Mouse (Mus musculus): ENCODE measurements around the gene Lrrc56.

Lrrc56 gene

DNA sequence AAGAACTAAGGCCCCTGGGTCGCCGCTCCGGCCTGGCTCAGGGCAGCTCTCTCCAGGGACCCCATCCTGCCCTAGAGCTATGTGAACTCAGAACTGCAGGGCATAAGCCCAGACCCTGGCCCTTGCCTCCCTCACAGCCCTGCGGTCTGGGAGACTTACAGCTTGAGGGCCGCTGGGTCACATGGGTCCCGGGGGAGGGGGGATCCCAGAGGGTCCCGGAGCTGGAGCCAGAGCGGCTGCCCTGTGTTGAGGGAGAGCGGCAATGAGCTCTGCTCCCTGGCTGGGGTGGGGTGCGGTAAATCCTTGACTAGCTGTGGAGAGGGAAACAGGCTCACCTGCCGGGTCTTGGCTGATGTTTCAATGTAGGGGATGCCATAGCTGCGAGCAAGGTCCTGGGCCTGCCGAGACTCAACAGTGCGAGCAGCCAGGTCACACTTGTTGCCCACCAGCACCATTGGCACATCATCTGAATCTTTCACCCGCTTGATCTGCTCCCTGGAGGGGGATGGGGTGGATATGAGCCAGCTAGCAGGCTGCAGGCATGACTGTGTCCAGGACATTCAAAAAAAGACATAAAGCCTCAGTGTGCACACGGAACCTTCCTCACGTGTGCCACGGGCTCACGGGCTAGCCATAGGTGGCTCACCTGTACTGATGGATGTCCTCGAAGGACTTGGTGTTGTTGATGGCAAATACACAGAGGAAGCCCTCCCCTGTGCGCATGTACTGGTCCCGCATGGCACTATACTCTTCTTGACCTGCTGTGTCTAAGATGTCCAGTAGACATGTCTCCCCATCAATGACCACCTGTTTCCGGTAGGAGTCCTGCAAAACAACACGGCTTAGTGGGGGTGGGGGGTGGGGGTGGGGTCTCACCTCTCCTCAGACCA, 1.9 kb upstream of the Lrrc56 start:
- DNase-seq (ENCODE audit: extremely low read depth, insufficient read length, low spot score): peak; percentile 95

DNA sequence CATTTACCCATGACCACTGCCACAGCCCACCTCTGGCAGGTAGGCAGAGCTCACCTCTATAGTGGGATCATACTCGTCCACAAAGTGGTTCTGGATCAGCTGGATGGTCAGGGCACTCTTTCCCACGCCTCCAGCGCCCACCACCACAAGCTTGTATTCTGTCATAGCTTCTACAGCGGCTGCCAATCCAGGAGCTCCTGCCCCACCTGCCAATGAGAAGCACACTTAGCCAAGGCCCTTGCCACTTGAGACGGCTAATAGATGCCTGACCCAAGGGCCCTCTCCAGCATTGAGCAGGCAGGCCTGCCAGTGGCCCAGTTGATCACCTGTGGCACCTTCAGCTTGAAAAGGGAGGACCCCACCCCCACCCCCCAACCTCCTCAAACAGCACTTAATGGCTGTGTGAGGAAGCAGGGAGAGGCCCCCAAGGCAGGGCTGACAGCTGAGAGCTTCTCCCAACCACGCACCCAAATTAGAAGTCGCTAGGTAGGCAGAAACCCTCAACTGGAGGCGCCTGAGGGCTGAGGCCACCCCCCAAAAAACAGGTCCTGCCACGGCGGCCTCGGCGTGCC, 1.1 kb upstream of the Lrrc56 start:
- DNase-seq (ENCODE audit: extremely low read depth, insufficient read length, low spot score): peak; percentile 86

DNA sequence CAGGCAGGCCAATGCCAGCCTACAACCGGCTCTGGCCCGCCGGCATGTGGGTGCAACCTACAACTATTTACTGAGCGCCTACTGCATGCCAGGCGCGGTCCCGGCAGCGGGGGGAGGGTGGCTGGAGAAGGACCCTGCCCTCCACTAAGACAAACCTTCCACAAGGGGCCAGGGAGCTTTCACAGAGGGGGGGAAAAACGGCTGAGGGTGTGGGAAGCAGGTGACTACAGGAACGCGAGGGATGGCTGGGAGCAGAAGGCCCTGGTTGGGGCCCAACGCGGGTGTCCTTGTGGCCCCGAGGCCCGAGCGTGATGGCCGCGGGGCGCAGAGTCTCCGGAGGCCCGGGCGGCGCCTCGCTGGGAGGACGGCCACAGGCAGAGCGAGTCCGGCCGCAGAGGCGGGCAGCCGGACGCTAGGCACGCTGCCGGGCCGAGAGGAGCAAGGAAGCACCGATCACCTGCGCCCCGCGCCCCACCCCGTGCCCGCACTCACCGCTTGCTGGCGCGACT, 555 bp upstream of the Lrrc56 start:
- peak; percentile 72 for DNase-seq (ENCODE audit: extremely low read depth, insufficient read length, low spot score)

DNA sequence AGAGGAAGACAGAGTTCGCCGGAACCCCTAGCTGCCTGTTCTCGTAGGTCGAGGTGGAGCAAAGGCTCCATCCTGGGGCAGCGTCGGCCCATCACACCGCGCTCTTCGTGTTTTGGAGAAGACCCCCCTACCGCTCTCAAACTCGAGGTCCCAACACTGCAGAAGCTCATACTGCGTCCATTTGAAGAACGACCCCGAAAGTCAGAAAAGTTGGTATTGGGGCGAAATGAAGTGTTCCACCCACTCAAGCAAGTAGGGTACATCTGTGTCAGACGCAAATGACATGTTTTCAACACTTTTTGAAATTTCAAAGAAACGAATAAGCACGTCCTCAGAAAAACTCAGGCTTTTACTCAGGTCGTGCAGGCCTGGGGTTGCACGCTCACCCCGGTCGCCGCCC, 452 bp downstream of the Lrrc56 start:
- no peak for DNase-seq (ENCODE audit: extremely low read depth, insufficient read length, low spot score)

DNA sequence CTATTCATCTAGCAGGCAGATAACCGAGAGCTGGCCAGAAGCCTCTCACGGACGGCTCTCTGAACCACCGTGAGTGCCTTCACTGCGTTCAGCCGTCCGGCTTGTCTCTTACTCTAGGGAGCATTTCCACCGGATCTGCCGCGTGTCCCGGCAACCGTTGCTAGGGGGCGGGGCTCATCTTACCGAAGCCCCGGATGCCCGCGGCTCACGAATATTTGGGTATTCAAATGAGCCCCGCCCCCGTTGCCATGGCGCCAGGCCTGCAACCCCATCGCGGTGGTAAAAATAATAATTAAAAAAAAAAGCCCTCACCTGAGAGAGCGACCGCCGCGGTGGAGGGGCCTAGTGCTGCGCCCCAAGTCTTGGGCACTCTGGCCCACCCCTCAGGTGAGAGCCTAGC, 873 bp downstream of the Lrrc56 start:
- peak; percentile 77 for DNase-seq (ENCODE audit: extremely low read depth, insufficient read length, low spot score)

DNA sequence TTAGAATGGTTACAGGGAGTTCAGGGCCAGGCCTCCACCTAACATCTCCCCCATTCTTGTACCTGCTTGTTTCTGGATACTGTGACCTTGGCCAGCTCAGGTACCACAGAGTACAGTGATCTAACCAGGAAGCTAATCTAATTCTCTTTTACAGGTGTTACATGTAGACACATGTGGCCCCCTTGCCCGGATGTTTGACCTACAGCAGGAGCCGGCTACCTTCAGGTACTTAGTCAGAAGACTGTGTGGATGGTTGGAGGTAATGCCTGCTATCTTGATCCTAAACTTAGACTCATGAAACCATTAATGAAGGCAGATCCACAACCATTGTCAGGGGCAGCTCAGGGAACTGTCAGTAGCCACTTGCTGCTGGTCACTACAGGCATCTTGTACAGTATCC, 1.8 kb downstream of the Lrrc56 start:
- DNase-seq (ENCODE audit: extremely low read depth, insufficient read length, low spot score): no peak

DNA sequence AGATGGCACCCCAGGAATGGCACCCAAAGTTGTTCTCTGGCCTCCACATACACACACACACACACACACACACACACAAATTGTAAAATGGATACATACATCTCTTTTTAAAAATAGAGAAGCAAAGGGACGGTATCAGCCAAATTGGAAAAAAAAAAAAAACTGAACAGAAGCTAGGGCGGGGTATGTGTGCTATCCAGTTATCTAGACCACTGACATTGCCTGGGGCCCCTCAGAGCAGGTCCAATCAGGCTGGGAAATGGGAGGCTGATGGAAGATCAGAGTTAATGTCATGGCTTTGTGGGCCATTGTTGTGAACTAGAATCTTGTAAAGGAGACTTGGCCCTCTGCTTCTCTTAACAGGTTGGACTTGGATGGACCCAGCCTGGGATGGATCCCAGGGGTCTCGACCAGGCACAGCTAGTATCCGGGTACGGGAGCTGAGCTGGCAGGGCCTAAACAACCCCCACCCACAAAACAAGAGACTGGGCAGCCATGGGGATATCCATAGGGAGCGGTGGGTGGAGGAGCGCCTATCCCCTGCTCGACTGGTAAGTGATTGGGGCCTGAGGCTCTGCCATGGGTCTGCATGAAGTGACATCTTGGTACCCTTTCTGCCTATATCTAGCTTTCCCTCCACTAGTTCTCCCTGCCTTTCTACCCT, 2.8 kb downstream of the Lrrc56 start:
- no peak for DNase-seq (ENCODE audit: extremely low read depth, insufficient read length, low spot score)

DNA sequence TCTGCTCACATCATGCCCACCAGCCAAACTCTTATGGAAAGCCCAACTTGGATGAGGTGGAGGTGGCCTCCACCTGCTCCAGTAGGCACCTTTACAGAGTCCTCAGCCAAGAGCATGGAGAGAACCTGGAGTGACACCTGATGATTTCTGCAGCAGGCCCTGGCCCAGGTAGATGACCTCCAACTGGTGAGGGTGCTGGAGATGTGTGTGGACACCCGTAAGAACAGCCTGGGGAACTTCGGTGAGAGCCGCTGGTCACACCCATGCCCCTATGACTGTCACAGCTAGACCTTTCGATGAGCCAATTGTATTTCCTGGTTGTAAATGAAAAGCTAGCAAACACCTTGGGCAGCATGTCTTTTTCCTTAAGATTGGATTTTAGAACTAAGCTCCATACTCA, 4.2 kb downstream of the Lrrc56 start:
- no peak for DNase-seq (ENCODE audit: extremely low read depth, insufficient read length, low spot score)

DNA sequence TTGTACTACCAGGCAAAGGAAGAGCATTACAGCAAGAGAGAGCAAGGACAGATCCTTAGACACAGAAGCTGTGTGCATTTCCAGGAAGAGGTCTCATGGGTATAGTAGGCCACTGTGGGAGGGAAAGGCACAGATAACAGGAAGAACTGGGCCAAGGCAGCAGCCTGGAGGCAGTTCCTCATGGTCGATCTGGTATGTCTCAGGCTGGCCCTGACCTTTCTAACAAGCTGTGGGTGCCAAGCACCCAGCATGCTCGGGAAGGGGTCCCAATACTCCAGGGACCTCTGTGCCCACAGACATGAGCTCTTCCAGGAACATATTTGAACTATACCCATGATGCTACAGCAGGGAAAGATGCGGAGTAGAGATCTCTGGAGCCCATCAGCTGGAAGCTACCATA, 10.6 kb downstream of the Lrrc56 start:
- no peak for DNase-seq (ENCODE audit: extremely low read depth, insufficient read length, low spot score)

DNA sequence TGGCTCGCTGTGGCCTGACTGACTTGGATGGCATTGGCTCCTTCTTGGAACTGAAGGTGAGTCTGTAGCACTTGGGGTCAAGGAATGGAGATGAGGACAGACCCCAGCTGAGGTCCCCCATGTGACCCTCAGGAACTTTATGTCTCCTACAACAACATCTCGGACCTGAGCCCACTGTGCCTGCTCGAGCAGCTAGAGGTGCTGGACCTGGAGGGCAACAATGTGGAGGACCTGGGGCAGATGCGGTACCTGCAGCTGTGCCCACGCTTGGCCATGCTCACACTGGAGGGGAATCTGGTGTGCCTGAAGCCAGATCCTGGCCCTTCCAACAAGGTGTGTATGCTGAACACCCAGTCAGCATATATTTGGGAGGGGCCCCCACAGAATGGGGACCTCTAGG, 11.5 kb downstream of the Lrrc56 start:
- no peak for DNase-seq (ENCODE audit: extremely low read depth, insufficient read length, low spot score)

DNA sequence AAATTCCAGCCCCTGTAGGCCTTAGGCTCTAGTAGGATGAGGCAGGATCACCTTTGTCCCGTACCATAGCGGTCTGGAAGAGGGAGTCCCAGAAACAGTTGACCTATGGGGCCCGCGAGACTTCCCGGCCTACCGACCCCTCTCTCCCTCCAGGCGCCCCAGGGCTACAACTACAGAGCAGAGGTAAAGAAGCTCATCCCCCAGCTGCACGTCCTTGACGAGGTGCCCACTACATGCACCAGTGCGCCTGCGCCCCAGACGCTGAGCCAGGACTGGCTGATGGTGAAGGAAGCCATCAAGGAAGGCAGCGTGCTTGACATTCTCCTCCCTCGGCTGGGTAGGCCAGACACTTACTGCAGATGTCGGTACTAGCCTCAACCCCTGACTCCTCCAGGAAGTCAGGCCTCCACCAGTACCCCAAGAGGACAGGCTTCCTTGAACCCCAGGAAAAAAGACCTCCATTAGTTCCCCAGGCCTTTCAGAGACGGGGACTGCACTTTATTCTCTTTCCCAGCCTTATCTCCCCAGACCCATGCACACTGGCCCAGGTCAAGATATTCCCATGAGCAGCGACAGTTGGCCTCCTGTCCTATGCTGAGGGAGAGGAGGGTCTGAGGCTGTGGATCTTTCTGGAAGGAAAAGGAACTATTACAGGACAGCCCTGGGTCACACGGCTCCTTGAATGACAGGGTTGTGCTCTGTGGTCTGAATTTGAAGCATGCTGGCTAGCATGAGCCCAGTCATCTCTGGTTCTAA, 12.4 kb downstream of the Lrrc56 start:
- DNase-seq (ENCODE audit: extremely low read depth, insufficient read length, low spot score): no peak

DNA sequence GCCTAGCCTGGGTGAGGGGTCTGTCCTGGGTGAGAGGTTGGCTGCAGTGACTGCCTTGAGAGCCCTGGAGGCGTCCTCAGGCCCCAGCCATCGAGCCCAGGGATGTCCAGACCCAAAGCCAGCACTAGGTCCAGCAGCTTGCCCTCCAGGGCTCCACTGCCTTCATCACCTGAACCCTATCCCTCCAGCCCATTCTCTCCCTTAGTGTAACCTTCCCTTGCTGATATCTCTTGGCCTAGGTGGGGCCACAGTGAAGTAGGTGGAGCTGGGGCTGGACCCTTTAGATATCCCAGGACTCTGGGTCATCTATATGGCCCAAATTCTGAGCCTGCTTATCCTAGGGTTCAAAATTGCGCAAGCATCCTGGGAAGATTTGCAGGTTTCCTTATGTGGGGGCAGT, 15.6 kb downstream of the Lrrc56 start:
- DNase-seq (ENCODE audit: extremely low read depth, insufficient read length, low spot score): no peak

DNA sequence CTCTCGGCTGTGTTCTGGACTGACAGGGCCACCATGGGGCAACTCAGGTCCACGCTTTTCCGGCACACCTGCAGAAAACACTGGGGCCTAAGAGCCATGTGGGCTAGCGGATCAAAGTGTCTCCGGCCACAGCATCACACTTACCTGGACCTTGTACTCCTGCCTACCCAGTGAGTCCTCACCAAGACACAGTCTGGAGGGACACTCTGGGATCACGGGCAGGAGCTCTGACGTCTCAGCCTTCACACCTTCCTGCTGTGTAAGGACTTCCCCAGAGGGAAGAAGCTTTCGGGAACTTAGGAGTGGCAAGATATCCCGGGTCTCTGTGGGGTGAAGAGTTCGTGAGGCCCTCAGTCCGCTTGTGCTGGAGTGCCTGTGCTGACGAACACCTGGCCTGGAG, 16.2 kb downstream of the Lrrc56 start:
- DNase-seq (ENCODE audit: extremely low read depth, insufficient read length, low spot score): no peak

DNA sequence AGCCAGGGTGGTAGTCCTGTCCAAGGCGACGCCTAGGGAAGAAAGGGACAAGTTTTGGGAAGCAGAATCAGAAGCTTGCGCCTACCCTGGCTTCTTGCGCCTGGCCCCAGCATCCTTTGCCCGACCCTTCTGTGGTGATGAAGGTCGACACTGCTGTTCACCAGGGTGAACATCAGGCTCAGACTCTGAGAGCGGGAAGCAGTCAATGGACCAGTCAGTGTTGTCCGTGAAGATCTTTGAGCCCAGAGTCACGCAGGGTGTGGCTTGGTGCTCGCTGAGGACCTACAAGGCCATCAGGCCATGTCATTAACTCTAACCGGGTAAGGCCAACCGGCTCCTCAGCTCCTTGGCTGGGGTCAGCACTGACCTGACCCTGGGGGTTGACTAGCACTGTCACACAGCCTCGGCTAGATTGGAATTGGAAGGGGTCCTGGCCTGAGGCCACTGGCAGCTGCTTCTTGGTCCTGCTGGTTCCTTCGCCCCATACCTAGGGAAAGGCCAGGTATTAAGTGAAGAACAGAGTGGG, 16.7 kb downstream of the Lrrc56 start:
- DNase-seq (ENCODE audit: extremely low read depth, insufficient read length, low spot score): no peak

DNA sequence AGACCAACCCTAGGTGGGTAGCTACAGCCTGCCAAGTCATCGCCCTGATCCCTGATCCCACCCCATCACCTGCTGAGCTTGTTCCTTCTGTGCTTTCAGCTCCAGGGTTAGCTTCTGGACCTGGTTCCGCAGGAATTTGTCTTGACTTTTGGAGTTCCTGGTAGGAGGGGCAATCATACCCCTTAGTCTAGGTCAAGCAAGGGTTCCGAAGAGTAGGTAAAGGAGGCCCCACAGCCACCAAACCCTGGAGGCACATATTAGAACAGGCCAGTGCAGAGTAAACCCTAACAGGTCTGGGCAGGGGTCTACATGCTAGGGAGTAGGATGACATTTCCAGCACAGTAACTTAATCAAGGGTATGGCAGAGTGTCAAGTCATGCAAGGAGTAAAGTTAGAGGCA, 19.2 kb downstream of the Lrrc56 start:
- no peak for DNase-seq (ENCODE audit: extremely low read depth, insufficient read length, low spot score)

DNA sequence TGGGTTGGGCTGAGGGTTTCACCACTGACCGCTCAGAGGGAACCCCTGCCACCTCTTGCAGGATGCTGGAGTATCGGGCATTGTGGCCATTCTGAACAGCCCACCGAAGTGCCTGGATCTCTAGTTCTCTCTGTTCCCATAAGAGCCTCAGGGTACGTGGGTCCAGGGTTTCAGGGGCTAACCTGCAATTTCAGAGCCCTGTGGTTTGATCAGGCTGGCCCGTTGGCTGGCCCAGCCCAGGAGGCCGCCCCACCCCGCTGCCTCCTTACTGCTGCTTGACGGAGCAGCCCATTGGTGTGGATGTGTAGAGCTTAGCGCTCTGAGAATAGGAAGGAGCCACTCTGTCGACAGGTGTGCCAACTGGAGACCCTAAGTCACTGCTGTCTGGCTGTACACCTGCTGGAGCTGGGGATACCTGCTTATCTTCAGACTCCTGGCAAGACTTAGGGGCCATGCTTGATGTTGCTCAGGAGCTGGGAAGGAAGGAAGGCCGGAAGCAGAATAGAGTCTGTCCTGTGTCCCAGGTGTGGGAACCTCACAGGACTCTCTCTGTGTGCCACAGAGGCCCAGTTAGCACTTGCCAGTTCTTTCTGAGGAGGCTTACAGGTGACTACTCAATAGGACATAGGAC, 19.8 kb downstream of the Lrrc56 start, which contains the start of gene Lmntd2:
Gene Lmntd2 (minus strand): TSS at position 476 of the 631 bp plus-strand sequence.
- DNase-seq (ENCODE audit: extremely low read depth, insufficient read length, low spot score): no peak

DNA sequence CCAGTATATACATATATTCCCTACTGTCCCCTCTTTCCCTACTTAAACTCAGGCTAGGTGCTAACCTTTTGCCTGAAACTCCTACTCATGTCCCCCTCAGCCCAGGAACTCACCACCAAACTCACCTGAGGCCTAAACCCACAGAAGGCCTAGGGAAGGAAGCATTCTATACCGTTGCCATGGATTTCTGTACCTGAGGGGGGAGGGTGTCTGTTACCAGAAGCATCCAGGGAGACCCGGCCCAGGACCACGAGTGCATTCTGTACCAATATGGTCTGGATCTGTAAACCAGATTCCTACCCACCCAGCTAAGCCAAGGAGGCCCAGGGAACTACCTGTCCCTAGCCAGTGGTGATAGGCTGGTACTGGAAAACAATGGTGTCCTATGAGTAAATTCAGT, 20.4 kb downstream of the Lrrc56 start:
- no peak for DNase-seq (ENCODE audit: extremely low read depth, insufficient read length, low spot score)

DNA sequence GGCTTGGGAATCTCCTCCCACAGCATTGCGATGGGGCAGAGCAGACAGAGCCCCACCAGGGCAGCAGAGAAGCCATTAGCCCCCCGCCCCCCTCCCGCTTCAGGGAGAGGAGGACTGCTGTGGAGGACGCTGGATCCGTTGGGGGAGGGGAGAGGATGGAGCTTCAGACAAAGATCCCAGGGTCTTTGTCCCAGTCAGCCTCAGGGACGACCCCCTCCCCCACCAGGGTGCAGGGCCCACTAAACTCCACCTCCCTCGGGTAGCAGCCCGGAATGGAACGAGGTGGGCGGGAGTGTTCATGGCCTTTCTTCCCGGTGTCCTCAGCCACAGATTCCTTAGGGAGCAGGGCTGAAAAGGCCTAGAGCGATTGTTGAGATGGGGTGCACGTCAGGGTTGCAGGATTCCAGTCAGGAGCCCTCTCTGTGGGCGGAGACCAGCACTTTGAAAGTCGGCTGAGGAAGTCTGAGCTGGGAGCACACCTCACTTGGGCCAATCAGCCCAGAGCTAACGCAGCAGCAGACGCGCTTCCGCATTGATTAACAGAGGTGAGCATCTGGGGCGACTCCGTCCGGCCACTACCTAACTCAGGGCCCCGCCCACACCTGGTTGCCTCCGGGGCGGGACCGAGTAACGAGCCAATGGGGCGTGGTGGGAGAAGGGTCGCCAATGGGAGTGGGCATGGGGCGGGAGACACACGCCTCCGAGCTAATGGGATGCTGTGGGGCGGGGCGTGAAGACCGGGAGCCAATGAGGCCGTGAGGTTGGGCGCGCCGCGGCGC, 21.3 kb downstream of the Lrrc56 start, which contains the start of gene Rassf7:
Gene Rassf7 (plus strand): TSS at position 760 of the 779 bp plus-strand sequence.
- peak; percentile 95 for DNase-seq (ENCODE audit: extremely low read depth, insufficient read length, low spot score)

Data from 3134 (cell line).